Mouse (Mus musculus) neural tube, embryonic 12.5 days (tissue): ENCODE measurements around the gene Cactin. TPM values are rescaled to one million over a fixed set of nuclear protein-coding genes. Genes with fewer than 3 reads are reported as not detected.

Experiments
- ATAC-seq: fragments of 200-750 bp; cut with Nextera tagmentation; 2 replicates; pipeline ENCODE4 v1.8.0; 2017; ENCODE audit warnings: low read depth, mild to moderate bottlenecking, moderate TSS enrichment, moderate library complexity; ENCODE audit not compliant: low FRiP score
- H3K27ac ChIP-seq: fragments of 300-500 bp; sonication (generic); 2 replicates; pipeline ENCODE4 v1.5.1; 2016
- H3K27me3 ChIP-seq: fragments of 300-500 bp; sonication (generic); replicated peaks from 2 replicates; pipeline ENCODE4 v1.6.1; 2016; ENCODE audit warnings: mild to moderate bottlenecking
- H3K36me3 ChIP-seq: fragments of 300-500 bp; sonication (generic); 2 replicates; pipeline ENCODE4 v1.6.1; 2016; ENCODE audit warnings: mild to moderate bottlenecking
- H3K4me1 ChIP-seq: fragments of 300-500 bp; sonication (generic); 2 replicates; pipeline ENCODE4 v1.6.1; 2016
- H3K4me2 ChIP-seq: fragments of 300-500 bp; sonication (generic); replicated peaks from 2 replicates; pipeline ENCODE4 v1.6.1; 2016; ENCODE audit warnings: mild to moderate bottlenecking
- H3K4me3 ChIP-seq: fragments of 300-500 bp; sonication (generic); 2 replicates; pipeline ENCODE4 v1.5.1; 2016
- H3K9ac ChIP-seq: fragments of 300-500 bp; sonication (generic); 2 replicates; pipeline ENCODE4 v1.6.1; 2016; ENCODE audit warnings: mild to moderate bottlenecking
- H3K9me3 ChIP-seq: fragments of 300-500 bp; sonication (generic); 2 replicates; pipeline ENCODE4 v1.6.1; 2016; ENCODE audit warnings: mild to moderate bottlenecking
- WGBS: fragments of 180-500 bp; shearing (Covaris S2); methylation state at CpG from one replicate; pipeline ENCODE4 v1.1.7; 2016; 5-methylcytosine and 5-hydroxymethylcytosine counted together
- polyA plus RNA-seq: library from polyadenylated mRNA; unstranded; fragments of >200 nt; fragmentation: Nextera tagmentation; extraction: Ambion mirVana; gene quantifications from 2 replicates; pipeline ENCODE4 v1.2.1, GENCODE M21; 2016

Gene Cactin
- polyA plus RNA-seq, 1 experiment from 2014 or later, result 54.1 TPM

DNA sequence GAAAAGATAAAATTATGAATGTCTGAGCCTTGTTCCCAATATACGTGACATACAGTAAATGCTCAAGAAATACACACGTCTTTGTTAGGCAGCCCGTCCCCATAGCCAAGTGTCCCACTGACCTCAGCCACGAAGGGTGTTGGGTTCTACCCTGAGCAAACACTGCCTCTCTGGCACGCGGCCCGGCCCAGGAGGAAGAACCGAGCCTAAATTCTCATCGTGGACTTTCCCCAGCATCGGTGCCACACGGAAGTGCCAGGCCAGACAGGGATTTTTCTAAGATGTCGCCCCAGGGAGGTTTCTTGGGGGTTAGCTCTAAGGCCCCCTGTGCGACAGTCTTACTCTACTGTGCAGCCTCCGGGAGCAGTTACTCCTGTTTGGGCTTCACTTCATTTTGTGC is 31.1 kb upstream of the Cactin start:
- 64% methylated on average over 14 of the region's 14 CpGs for WGBS
- no peak overlapping the region for H3K4me2 ChIP-seq

DNA sequence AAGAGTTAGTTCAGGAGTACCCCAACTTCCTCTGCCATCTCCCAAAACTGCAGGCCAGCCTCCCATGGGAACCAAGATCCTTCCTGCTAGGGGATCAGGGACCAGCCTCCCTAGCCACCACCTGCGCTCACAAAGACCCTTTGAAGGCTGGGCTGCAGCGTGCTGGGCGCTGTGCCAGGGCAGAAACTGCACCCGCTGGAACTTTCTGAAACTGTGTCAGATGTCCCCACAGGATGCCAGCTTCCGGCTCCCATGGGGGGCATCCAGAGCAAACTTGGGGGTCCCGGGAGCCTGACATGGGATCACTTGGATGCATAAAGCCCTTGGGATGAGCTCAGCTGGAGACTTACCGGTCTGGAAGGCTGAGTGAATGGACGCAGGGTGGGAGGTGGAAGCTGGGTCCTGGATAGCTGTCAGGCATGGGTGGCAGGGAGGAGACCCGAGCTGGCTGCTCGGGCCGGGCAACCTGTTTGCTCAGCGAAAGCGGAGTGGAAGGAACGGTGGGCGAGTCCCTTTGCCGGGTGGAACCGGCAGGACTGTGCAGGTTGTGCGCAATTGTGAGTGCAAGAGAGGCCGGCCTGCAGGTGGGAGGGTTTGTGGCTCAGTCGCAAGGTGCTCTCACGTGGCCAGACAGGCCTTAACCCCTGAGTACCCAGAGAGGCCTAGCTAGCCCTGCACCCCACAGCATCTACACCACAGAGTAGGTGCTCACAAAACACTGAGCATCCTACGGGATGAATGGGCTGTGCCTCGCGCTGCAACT is 30.0 kb upstream of the Cactin start:
- Histone ChIP-seq H3K27me3 (peaks cover 18% of the 10 kb centered on the region), H3K36me3 (no peaks in the 10 kb centered on the region), H3K9me3 (no peaks in the 10 kb centered on the region), H3K4me1 (peaks cover 26% of the 10 kb centered on the region), H3K9ac (no peak overlapping the region), H3K4me2 (peak overlapping the region; percentile 5; the same call in 1 of the 2 replicates), H3K4me3 (no peak overlapping the region), H3K27ac (no peak overlapping the region)
- 19% methylated on average over 24 of the region's 24 CpGs for WGBS
- ATAC-seq, result no peak

More for the DNA sequence above, 31.1 kb upstream of the Cactin start:
- no peak overlapping the region for H3K27ac ChIP-seq
- no peaks in the 10 kb centered on the region for H3K9me3 ChIP-seq
- no peak for ATAC-seq
- H3K4me3 ChIP-seq, result no peak overlapping the region
- no peaks in the 10 kb centered on the region for H3K36me3 ChIP-seq
- H3K9ac ChIP-seq, result no peak overlapping the region
- peaks cover 26% of the 10 kb centered on the region for H3K27me3 ChIP-seq
- H3K4me1 ChIP-seq, result peaks cover 24% of the 10 kb centered on the region

DNA sequence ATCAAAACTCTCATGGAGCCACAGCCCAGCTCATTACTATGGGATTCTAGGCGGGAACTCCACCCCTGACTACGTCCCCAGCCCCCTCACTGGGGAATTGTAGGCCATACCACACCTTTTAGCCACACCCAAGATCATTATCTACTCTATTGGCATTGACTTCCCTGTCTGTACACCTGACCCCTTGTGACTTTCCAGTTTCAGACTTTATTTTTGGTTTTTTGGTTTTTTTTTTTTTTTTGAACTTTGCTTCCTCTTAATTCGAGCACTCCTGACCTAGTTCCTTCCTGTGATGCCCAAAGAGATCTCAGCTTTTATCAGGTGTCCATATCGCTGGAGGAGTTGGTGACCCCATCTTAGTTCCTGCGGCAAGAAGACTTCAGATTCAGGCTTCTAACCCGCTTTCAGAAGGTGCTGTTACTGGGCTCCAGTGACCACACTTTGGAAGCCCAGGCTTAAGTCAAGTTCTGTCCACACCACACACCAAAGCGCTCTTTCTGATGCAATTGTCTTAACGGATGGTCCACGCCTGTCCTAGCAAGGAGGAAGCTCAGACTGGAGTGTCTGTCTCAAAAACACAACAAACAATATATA is 29.3 kb upstream of the Cactin start, which contains the start of gene Tjp3:
Gene Tjp3 (minus strand): TSS at position 71 of the 594 bp plus-strand sequence.
- Histone ChIP-seq H3K27me3 (peaks cover 18% of the 10 kb centered on the region), H3K9ac (no peak within 1 kb of the TSS), H3K4me3 (no peak within 1 kb of the TSS), H3K9me3 (no peaks in the 10 kb centered on the region), H3K4me2 (peak within 1 kb of the TSS; percentile 5; the same call in 1 of the 2 replicates), H3K27ac (no peak within 1 kb of the TSS), H3K36me3 (peaks cover 3% of the 10 kb centered on the region; the same call in 1 of the 2 replicates), H3K4me1 (peaks cover 26% of the 10 kb centered on the region)
- ATAC-seq, result no peak
- WGBS, result 76% methylated on average over 9 of the region's 9 CpGs

DNA sequence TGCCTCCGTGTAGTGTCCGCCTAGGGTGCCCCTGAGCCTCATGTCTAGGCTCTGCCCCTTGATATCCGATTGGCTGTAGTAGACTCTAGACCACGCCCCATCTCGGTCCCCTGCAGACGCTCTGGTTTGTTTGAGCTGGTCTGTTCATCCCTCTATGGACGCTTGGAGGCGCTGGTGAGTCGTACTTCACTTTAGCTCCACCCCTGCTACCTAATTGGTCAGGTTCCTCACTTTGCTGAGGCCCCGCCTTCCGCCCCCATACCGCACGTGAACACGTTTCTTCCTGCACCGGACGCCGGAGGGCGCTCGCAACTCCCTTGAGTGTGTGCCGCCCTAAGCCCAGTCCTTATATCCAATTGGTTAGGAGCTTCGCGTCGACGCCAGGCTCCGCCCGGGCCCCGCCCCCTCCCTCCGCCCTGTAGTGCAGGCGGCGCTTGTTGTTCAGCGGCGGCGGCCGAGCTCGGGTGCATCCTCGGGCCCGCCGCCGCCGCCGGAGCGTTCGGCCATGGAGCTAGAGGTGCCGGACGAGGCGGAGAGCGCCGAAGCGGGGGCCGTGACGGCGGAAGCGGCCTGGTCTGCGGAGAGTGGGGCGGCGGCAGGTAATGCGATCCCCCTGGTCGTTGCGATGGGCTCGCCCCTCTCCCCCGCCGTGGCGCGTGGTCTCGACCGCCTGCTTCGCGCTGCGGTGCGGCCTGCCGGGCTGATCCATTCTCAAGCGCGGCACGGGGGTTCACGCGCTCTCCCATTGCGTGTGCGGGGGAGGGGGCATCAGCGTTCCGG is 28.2 kb upstream of the Cactin start, which contains the start of gene Pip5k1c:
Gene Pip5k1c (plus strand): TSS at position 410 of the 780 bp plus-strand sequence.
- H3K4me3 ChIP-seq, result peak within 1 kb of the TSS; percentile 80
- peak within 1 kb of the TSS; percentile 86 for H3K4me2 ChIP-seq
- under 1% methylated on average over 80 of the region's 80 CpGs for WGBS
- ATAC-seq, result peak; percentile 94
- H3K27me3 ChIP-seq, result peaks cover 18% of the 10 kb centered on the region
- H3K36me3 ChIP-seq, result peaks cover 4% of the 10 kb centered on the region; the same call in 1 of the 2 replicates
- H3K4me1 ChIP-seq, result peaks cover 26% of the 10 kb centered on the region
- H3K27ac ChIP-seq, result peak within 1 kb of the TSS; percentile 72
- no peaks in the 10 kb centered on the region for H3K9me3 ChIP-seq
- peak within 1 kb of the TSS; percentile 87 for H3K9ac ChIP-seq

DNA sequence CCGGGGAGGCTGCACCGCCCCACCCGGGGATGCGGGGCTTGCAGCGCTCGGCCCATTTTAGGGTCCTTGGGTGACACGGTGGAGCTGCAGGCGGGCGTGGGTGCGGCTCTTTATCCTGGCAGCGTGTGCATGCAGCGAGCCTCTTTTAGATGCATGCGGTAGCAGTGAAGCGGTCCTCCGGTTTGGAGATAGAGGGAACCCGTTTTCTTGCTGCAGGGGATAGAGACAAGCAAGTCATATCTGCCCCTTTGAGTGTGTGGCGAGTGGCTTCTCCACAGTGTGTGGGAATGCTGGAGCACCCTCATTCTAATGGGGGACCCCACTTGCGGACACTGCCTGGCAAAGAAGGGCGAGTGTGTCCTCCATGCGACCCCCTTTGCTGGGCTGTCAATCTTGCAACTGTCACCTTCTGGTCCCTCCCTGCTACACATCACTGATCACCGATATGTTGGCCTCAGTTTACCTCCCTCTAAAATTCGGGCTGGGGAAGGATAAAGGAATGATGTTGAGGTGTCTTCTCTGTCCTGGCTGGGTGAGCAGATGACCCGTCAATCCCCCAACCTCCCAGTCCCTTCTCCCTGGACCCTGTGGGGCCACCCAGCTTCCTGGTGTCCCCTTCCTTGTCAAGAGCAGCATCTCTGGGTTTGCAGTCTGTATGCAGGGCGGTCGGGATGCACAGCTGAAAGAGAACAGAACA is 27.4 kb upstream of the Cactin start:
- peak; percentile 4; the same call in 1 of the 2 replicates for ATAC-seq

DNA sequence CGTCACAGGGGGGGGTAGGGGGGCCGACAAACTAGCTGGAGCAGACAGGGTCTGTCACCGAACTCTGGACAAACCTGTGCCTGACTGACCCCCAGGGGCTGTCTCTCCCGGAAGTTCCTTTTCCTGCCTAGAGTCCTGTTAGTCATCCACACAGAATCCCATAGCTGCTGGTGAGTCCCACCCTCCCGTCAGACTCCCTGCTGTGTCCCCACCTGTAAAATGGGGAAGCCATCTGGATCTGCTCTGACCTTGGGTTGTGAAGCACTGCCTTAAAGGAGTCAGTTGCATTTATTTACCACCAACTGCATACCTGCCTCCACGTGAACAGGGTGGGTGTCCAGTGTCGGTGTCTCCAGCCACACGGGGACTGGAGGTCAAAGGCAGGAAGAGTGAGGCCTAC is 26.5 kb upstream of the Cactin start:
- Histone ChIP-seq H3K9ac (peak overlapping the region; percentile 87; the same call in 1 of the 2 replicates), H3K4me1 (peaks cover 26% of the 10 kb centered on the region), H3K27me3 (peaks cover 18% of the 10 kb centered on the region), H3K27ac (no peak overlapping the region), H3K9me3 (no peaks in the 10 kb centered on the region), H3K4me3 (peak overlapping the region; percentile 80), H3K4me2 (peak overlapping the region; percentile 86), H3K36me3 (peaks cover 4% of the 10 kb centered on the region; the same call in 1 of the 2 replicates)
- no peak for ATAC-seq
- WGBS, result 44% methylated on average over 8 of the region's 8 CpGs

More for the DNA sequence above, 27.4 kb upstream of the Cactin start:
- Histone ChIP-seq H3K4me3 (peak overlapping the region; percentile 80), H3K9me3 (no peaks in the 10 kb centered on the region), H3K27ac (peak overlapping the region; percentile 72; the same call in 1 of the 2 replicates), H3K4me2 (peak overlapping the region; percentile 86), H3K36me3 (peaks cover 4% of the 10 kb centered on the region; the same call in 1 of the 2 replicates), H3K9ac (peak overlapping the region; percentile 87), H3K27me3 (peaks cover 18% of the 10 kb centered on the region), H3K4me1 (peaks cover 26% of the 10 kb centered on the region)
- WGBS, result 4% methylated on average over 25 of the region's 25 CpGs

DNA sequence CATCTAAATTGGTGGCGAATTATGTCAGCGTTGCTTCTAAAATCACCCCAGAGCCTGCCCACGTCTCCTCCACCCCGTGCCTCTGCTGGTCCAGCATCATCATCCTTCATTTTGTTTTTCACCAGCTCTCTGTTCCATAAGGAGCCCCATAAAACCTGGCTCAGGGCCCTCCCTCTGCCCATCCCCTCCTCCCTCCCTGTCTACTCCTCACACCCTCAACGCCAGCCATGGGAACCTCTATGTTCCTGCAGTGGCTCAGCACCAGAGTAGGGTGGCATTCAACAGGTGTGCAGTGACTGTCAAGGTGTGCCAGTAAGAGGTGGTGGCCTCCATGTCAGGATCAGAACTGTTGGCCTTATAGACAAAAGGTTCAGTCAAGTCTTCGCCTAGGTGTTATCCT is 25.7 kb upstream of the Cactin start:
- no peak for ATAC-seq
- Histone ChIP-seq H3K9me3 (no peaks in the 10 kb centered on the region), H3K4me1 (peaks cover 26% of the 10 kb centered on the region), H3K36me3 (peaks cover 4% of the 10 kb centered on the region; the same call in 1 of the 2 replicates), H3K27me3 (peaks cover 13% of the 10 kb centered on the region), H3K4me3 (no peak overlapping the region), H3K4me2 (peak overlapping the region; percentile 86), H3K27ac (no peak overlapping the region), H3K9ac (peak overlapping the region; percentile 87; the same call in 1 of the 2 replicates)
- WGBS, result 90% methylated on average over 6 of the region's 6 CpGs

DNA sequence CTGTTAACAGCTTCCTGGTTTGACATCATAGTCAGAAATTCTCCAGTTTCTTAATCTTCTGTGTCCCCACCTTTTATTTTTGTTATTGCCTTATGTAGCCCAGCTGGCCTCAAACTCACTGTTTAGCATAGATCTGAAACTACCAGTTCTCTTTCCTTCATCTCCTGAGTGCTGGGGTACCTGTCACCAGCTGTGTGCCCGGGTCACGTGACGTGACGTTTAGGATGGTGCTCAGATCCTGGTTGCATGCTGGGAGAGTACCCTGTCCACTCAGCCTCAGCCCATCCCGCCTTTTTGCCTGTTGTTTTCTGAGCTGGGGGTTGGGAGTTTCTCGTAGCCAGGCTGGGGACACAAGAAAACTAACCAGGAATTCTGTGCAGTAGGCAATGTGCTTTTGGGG is 23.7 kb upstream of the Cactin start:
- Histone ChIP-seq H3K4me3 (no peak overlapping the region), H3K4me1 (peaks cover 35% of the 10 kb centered on the region), H3K27me3 (no peaks in the 10 kb centered on the region), H3K9ac (no peak overlapping the region), H3K4me2 (0 out of 2 replicates have a peak overlapping the region, but pooled peaks have one; percentile 5), H3K9me3 (no peaks in the 10 kb centered on the region), H3K36me3 (peaks cover 4% of the 10 kb centered on the region; the same call in 1 of the 2 replicates), H3K27ac (no peak overlapping the region; the same call in 1 of the 2 replicates)
- WGBS, result 84% methylated on average over 6 of the region's 6 CpGs
- no peak for ATAC-seq

DNA sequence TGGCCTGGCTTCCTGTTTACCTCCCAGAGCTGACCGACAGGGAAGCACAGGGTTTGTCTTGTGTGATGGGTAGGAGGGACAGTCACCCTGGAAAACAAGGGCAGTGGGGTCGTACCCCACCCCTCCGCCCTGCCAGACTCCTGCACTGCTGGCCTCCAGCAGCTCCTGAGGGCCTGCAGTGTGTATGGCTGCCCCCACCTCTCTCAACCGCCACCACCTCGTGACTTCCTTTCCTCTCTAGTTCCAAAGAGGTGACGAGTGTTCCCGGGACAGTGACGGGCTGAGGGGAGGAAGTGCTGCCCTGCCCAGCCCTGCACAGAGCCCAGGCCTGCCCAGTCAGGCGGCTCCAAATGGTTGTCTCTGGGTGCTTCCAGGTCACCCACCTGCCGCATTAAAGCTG is 23.1 kb upstream of the Cactin start:
- Histone ChIP-seq H3K36me3 (peaks cover 4% of the 10 kb centered on the region; the same call in 1 of the 2 replicates), H3K4me2 (0 out of 2 replicates have a peak overlapping the region, but pooled peaks have one; percentile 5), H3K27ac (0 out of 2 replicates have a peak overlapping the region, but pooled peaks have one; percentile 15), H3K4me3 (no peak overlapping the region), H3K27me3 (no peaks in the 10 kb centered on the region), H3K4me1 (peaks cover 41% of the 10 kb centered on the region), H3K9ac (no peak overlapping the region), H3K9me3 (no peaks in the 10 kb centered on the region)
- WGBS, result 70% methylated on average over 10 of the region's 10 CpGs
- no peak for ATAC-seq

DNA sequence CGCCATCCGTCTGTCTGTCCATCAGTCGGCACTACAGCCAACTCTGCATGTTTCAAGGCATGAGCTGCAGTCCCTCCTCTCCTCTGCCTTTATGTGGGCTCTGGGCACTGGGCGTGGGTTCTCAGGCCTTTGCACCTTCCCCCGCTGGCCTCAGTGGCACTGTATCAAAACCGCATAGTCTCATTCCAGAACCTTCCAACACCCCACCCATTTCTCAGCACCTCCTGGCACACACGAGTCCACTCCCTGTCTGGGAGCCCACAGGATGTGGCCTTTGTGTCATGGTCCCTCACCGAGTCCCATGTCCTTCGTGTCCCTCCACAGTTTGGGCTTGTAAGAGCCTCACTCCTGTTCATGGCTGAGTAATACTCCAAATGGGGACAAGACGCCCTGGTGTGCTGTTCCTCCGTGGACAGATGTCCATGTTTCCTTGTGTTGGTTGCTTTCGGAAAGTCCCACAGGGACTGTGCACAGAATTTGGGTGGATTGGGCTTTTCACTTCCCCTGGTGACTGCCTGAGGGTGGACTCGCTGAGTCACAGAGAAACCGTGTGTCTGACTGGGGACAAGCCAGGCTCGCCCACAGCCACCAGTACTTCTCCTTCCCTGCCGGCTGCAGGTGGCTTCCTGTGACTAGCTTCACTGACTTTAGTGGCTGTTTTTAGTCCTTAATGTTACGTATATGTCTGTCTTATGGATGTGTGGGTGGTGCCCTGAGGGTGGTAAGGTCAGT is 22.4 kb upstream of the Cactin start:
- Histone ChIP-seq H3K9me3 (no peaks in the 10 kb centered on the region), H3K27ac (no peak overlapping the region), H3K36me3 (peaks cover 4% of the 10 kb centered on the region; the same call in 1 of the 2 replicates), H3K27me3 (no peaks in the 10 kb centered on the region), H3K4me2 (no peak overlapping the region), H3K4me3 (no peak overlapping the region), H3K4me1 (peaks cover 45% of the 10 kb centered on the region), H3K9ac (no peak overlapping the region)
- WGBS, result 94% methylated on average over 17 of the region's 17 CpGs
- ATAC-seq, result no peak
